Comparison of ENCODE assay signal across 26 mouse cellular contexts in genomic region chr2:91121497-91121896, GRCm38 (mm10). TPM values are rescaled to one million over a fixed set of nuclear protein-coding genes. Genes with fewer than 3 reads are reported as not detected.
A peak's percentile ranks its signal among the peaks of the same experiment; 100 is the strongest.
DNase-seq lines count a peak whose midpoint lies in the region; ATAC-seq and TF ChIP-seq lines count a peak whose summit lies in the region.
"Had no signal": no experiment of that assay in that cellular context is flagged by ENCODE, and none has a peak within 500 bp of the region (broad histone marks: within the 10 kb centered on the region; RNA-seq: fewer than 3 reads in every experiment).

No protein-coding gene starts in this region.

- TF ChIP-seq POLR2A in cerebellum, adult 2 months (IDR thresholded peaks at IDR 0.05; ENCODE audit: borderline replicate concordance, insufficient read depth, low read length) = no peak

- WGBS in cerebellum, adult 2 months = 49% methylated on average over 8 of the region's 8 CpGs
- 52% methylated on average over 8 of the region's 8 CpGs for WGBS in heart, embryonic 10.5 days
- 39% methylated on average over 8 of the region's 8 CpGs for WGBS in heart, embryonic 13.5 days
- 32% methylated on average over 8 of the region's 8 CpGs for WGBS in heart, embryonic 16.5 days

- H3K36me3 ChIP-seq in heart, embryonic 10.5 days = peaks cover 76% of the 10 kb centered on the region
- H3K36me3 ChIP-seq in heart, embryonic 13.5 days = peaks cover 74% of the 10 kb centered on the region
- peaks cover 20% of the 10 kb centered on the region for H3K36me3 ChIP-seq in heart, embryonic 16.5 days (ENCODE audit: control insufficient read depth, insufficient read depth)
- H3K36me3 ChIP-seq: forebrain, embryonic 10.5 days; hindbrain, embryonic 10.5 days; hindbrain, embryonic 13.5 days; intestine, embryonic 15.5 days; kidney, embryonic 15.5 days had no signal

- ATAC-seq in heart, embryonic 13.5 days (ENCODE audit: extremely low read depth, insufficient number of reproducible peaks, low FRiP score, low TSS enrichment) = no peak
- no peak for ATAC-seq in heart, embryonic 16.5 days (replicated peaks; ENCODE audit: extremely low read depth, insufficient read depth, low FRiP score)
- ATAC-seq: activated CD4-positive, CD25-positive, alpha-beta regulatory T cell, adult 4 months; forebrain, embryonic 13.5 days; forebrain, embryonic 16.5 days; hindbrain, embryonic 16.5 days; intestine, embryonic 15.5 days had no signal

- peak overlapping the region; percentile 95 for H3K9ac ChIP-seq in heart, embryonic 13.5 days
- peak overlapping the region; percentile 77 for H3K9ac ChIP-seq in heart, embryonic 16.5 days (ENCODE audit: low read length)
- H3K9ac ChIP-seq: forebrain, embryonic 13.5 days; hindbrain, embryonic 13.5 days; intestine, embryonic 15.5 days; kidney, embryonic 15.5 days had no signal

- H3K27ac ChIP-seq in cerebellum, adult 2 months (ENCODE audit: insufficient read depth, low read length) = peak overlapping the region; percentile 82
- H3K27ac ChIP-seq in heart, embryonic 10.5 days = peak overlapping the region; percentile 19; the same call in 1 of the 2 replicates
- peak overlapping the region; percentile 98 for H3K27ac ChIP-seq in heart, embryonic 13.5 days (replicated peaks)
- peak overlapping the region; percentile 98 for H3K27ac ChIP-seq in heart, embryonic 16.5 days (ENCODE audit: low read length)
- H3K27ac ChIP-seq: forebrain, embryonic 10.5 days; forebrain, embryonic 13.5 days; hindbrain, embryonic 10.5 days; hindbrain, embryonic 13.5 days; intestine, embryonic 15.5 days; kidney, embryonic 15.5 days had no signal

- H3K4me3 ChIP-seq in cerebellum, adult 2 months (replicated peaks; ENCODE audit: insufficient read depth, low read depth, low read length) = peak overlapping the region; percentile 51
- H3K4me3 ChIP-seq in heart, embryonic 10.5 days = peak overlapping the region; percentile 70
- peak overlapping the region; percentile 75 for H3K4me3 ChIP-seq in heart, embryonic 13.5 days
- H3K4me3 ChIP-seq in heart, embryonic 16.5 days (ENCODE audit: low read length) = peak overlapping the region; percentile 60
- H3K4me3 ChIP-seq: forebrain, embryonic 10.5 days; forebrain, embryonic 13.5 days; hindbrain, embryonic 10.5 days; hindbrain, embryonic 13.5 days; intestine, embryonic 15.5 days; kidney, embryonic 15.5 days had no signal

- no peak for DNase-seq in cerebellum, adult 2 months
- DNase-seq in cerebellum, postnatal 4 days (ENCODE audit: low spot score in 2 of 2) = no peak
- no peak for DNase-seq in heart, embryonic 10.5 days (ENCODE audit: low spot score)
- no peak for DNase-seq in heart, adult 8-10 months (ENCODE audit: low spot score)
- no peak for DNase-seq in heart, postnatal 36 days
- no peak for DNase-seq in heart, postnatal 14 days
- DNase-seq: adrenal gland, adult 8-10 months; adrenal gland, postnatal 25 days; cerebellum, adult 11-12 months; cerebellum, postnatal 36 days; gastrocnemius, postnatal 10 days; gastrocnemius, postnatal 36 days; kidney, adult 11 months; kidney, adult 8-10 months had no signal

- no peaks in the 10 kb centered on the region for H3K9me3 ChIP-seq in heart, embryonic 10.5 days
- H3K9me3 ChIP-seq in heart, embryonic 13.5 days = no peaks in the 10 kb centered on the region
- H3K9me3 ChIP-seq in heart, embryonic 16.5 days (replicated peaks; ENCODE audit: control insufficient read depth, low read length) = no peaks in the 10 kb centered on the region
- H3K9me3 ChIP-seq: forebrain, embryonic 10.5 days; forebrain, embryonic 13.5 days; hindbrain, embryonic 10.5 days; hindbrain, embryonic 13.5 days; intestine, embryonic 15.5 days; kidney, embryonic 15.5 days had no signal

- peaks cover 75% of the 10 kb centered on the region for H3K4me1 ChIP-seq in cerebellum, adult 2 months (ENCODE audit: control insufficient read depth, insufficient read depth, low read length)
- peaks cover 64% of the 10 kb centered on the region for H3K4me1 ChIP-seq in heart, embryonic 10.5 days
- peaks cover 67% of the 10 kb centered on the region for H3K4me1 ChIP-seq in heart, embryonic 13.5 days
- H3K4me1 ChIP-seq in heart, embryonic 16.5 days (ENCODE audit: control insufficient read depth, insufficient read depth, low read length) = peaks cover 31% of the 10 kb centered on the region
- H3K4me1 ChIP-seq: forebrain, embryonic 13.5 days; hindbrain, embryonic 13.5 days; intestine, embryonic 15.5 days; kidney, embryonic 15.5 days had no signal

- intact Hi-C loops in heart, postnatal 36 days (cut with DNase I) = no loop called here
- intact Hi-C loops in heart, postnatal 14 days (cut with DNase I) = no loop called here

- no peak for TF ChIP-seq CTCF in cerebellum, adult 2 months (IDR thresholded peaks at IDR 0.05; ENCODE audit: borderline replicate concordance, insufficient read depth, low read depth, low read length)

- H3K27me3 ChIP-seq in cerebellum, adult 2 months (ENCODE audit: control insufficient read depth, insufficient read depth, low read length) = no peaks in the 10 kb centered on the region
- no peaks in the 10 kb centered on the region for H3K27me3 ChIP-seq in heart, embryonic 10.5 days (ENCODE audit: insufficient read depth, poor library complexity, severe bottlenecking)
- H3K27me3 ChIP-seq in heart, embryonic 13.5 days (replicated peaks) = no peaks in the 10 kb centered on the region
- H3K27me3 ChIP-seq in heart, embryonic 16.5 days (ENCODE audit: control insufficient read depth, insufficient read depth, low read length) = no peaks in the 10 kb centered on the region
- H3K27me3 ChIP-seq: intestine, embryonic 15.5 days had no signal

- peak overlapping the region; percentile 81 for H3K4me2 ChIP-seq in heart, embryonic 13.5 days
- H3K4me2 ChIP-seq in heart, embryonic 16.5 days (ENCODE audit: low read depth, low read length) = peak overlapping the region; percentile 83
- H3K4me2 ChIP-seq: forebrain, embryonic 13.5 days; hindbrain, embryonic 13.5 days; intestine, embryonic 15.5 days; kidney, embryonic 15.5 days had no signal

RNA-seq across cellular contexts. Expression of gene Mybpc3, which starts 3.6 kb away (rescaled TPM):
- polyA plus RNA-seq in cerebellum, adult 2 months (2012; rRNA removed) = 39.6 and 51.4 TPM in 2 replicates
- 450 and 1,030 TPM in 2 replicates for polyA plus RNA-seq in heart, embryonic 10.5 days (2016; fragmentation: Nextera tagmentation; extraction: Ambion mirVana)
- total RNA-seq in heart, adult 8-10 months (2022) = 1,000 to 10,000 TPM; 1,514 to 2,177 (median 1,722) TPM
- 806 and 882 TPM in 2 replicates for polyA plus RNA-seq in heart, embryonic 13.5 days (2015; fragmentation: Nextera tagmentation; extraction: Ambion mirVana)
- 1,000 to 10,000 TPM; 1,434 to 1,723 TPM for total RNA-seq in heart, postnatal 36 days (2021)
- 1,022 and 1,203 TPM in 2 replicates for polyA plus RNA-seq in heart, embryonic 16.5 days (2015; fragmentation: Nextera tagmentation; extraction: Ambion mirVana)
- total RNA-seq in heart, postnatal 14 days (2021) = 1,000 to 10,000 TPM; 1,701 to 1,920 TPM
- total RNA-seq: adrenal gland, postnatal 25 days; gastrocnemius, adult 18-20 months; gastrocnemius, postnatal 36 days had no signal
- polyA plus RNA-seq: activated CD4-positive, CD25-positive, alpha-beta regulatory T cell, adult 4 months; forebrain, embryonic 10.5 days; forebrain, embryonic 13.5 days; forebrain, embryonic 16.5 days; hindbrain, embryonic 10.5 days had no signal

RNA-seq across cellular contexts. Expression of gene Spi1, which starts 39.3 kb away (rescaled TPM):
- polyA plus RNA-seq in cerebellum, adult 2 months (2012; rRNA removed) = 3.3 and 4.1 TPM in 2 replicates
- polyA plus RNA-seq in heart, embryonic 10.5 days (2016; fragmentation: Nextera tagmentation; extraction: Ambion mirVana) = 0.99 and 4.1 TPM in 2 replicates
- 1 to 10 TPM; 2.8 to 6.1 (median 3.2) TPM for total RNA-seq in heart, adult 8-10 months (2022)
- polyA plus RNA-seq in heart, embryonic 13.5 days (2015; fragmentation: Nextera tagmentation; extraction: Ambion mirVana) = 3.5 and 3.9 TPM in 2 replicates
- 1 to 10 TPM; 4.2 to 6.2 TPM for total RNA-seq in heart, postnatal 36 days (2021)
- polyA plus RNA-seq in heart, embryonic 16.5 days (2015; fragmentation: Nextera tagmentation; extraction: Ambion mirVana) = 3.6 and 5.2 TPM in 2 replicates
- total RNA-seq in heart, postnatal 14 days (2021) = 1 to 10 TPM; 4.1 TPM
- polyA plus RNA-seq: activated CD4-positive, CD25-positive, alpha-beta regulatory T cell, adult 4 months had no signal

RNA-seq across cellular contexts. Expression of gene Slc39a13, which starts 51.3 kb away (rescaled TPM):
- 93.3 and 97.7 TPM in 2 replicates for polyA plus RNA-seq in cerebellum, adult 2 months (2012; rRNA removed)
- polyA plus RNA-seq in heart, embryonic 10.5 days (2016; fragmentation: Nextera tagmentation; extraction: Ambion mirVana) = 32.6 and 37.5 TPM in 2 replicates
- total RNA-seq in heart, adult 8-10 months (2022) = 10 to 100 TPM; 19.0 to 26.0 (median 23.6) TPM
- 45.0 and 55.5 TPM in 2 replicates for polyA plus RNA-seq in heart, embryonic 13.5 days (2015; fragmentation: Nextera tagmentation; extraction: Ambion mirVana)
- total RNA-seq in heart, postnatal 36 days (2021) = 10 to 100 TPM; 21.7 to 24.2 TPM
- polyA plus RNA-seq in heart, embryonic 16.5 days (2015; fragmentation: Nextera tagmentation; extraction: Ambion mirVana) = 56.9 and 61.3 TPM in 2 replicates
- total RNA-seq in heart, postnatal 14 days (2021) = 10 to 100 TPM; 24.7 to 25.5 TPM

Comparison
In these comparisons a context has a peak if more than half of its experiments do, and no peak if none do; other contexts are left out.
1. H3K27ac ChIP-seq: peak in every context shown above with its lines; median percentile 98 in heart, embryonic 13.5 days; 98 in heart, embryonic 16.5 days; 82 in cerebellum, adult 2 months; 19 in heart, embryonic 10.5 days.